Mouse (Mus musculus) liver, embryonic 11.5 days (tissue): Measurements from ENCODE around the gene Wdfy2. TPM values are rescaled to one million over a fixed set of nuclear protein-coding genes. Genes with fewer than 3 reads are reported as not detected.

Source experiments
- ATAC-seq: fragments of 200-750 bp; cut with Nextera tagmentation; replicated peaks from 2 replicates; pipeline ENCODE4 v1.8.0; 2017; ENCODE audit warnings: moderate number of reproducible peaks, mild to moderate bottlenecking, moderate TSS enrichment, moderate library complexity; ENCODE audit not compliant: low FRiP score
- DNase-seq: peaks from one replicate; pipeline ENCODE4 v3.0.0-alpha.2; 2017; ENCODE audit warnings: low spot score
- H3K27ac ChIP-seq: fragments of 300-500 bp; sonication (generic); 2 replicates; pipeline ENCODE4 v1.5.1; 2014; ENCODE audit warnings: mild to moderate bottlenecking, low read depth, low read length, control low read depth
- H3K27me3 ChIP-seq: fragments of 300-500 bp; sonication (generic); replicated peaks from 2 replicates; pipeline ENCODE4 v1.6.1; 2014; ENCODE audit warnings: low read length, mixed read lengths; ENCODE audit not compliant: control insufficient read depth, insufficient read depth
- H3K36me3 ChIP-seq: fragments of 300-500 bp; sonication (generic); 2 replicates; pipeline ENCODE4 v1.6.1; 2014; ENCODE audit warnings: mild to moderate bottlenecking, low read length, moderate library complexity, mixed read lengths; ENCODE audit not compliant: control insufficient read depth, insufficient read depth
- H3K4me1 ChIP-seq: fragments of 300-500 bp; sonication (generic); replicated peaks from 2 replicates; pipeline ENCODE4 v1.6.1; 2014; ENCODE audit warnings: low read length, mixed read lengths; ENCODE audit not compliant: control insufficient read depth, insufficient read depth
- H3K4me2 ChIP-seq: fragments of 300-500 bp; sonication (generic); 2 replicates; pipeline ENCODE4 v1.6.1; 2014; ENCODE audit warnings: mild to moderate bottlenecking, control low read depth, moderate library complexity
- H3K4me3 ChIP-seq: fragments of 300-500 bp; sonication (generic); 2 replicates; pipeline ENCODE4 v1.5.1; 2014; ENCODE audit warnings: low read depth, low read length, control low read depth
- H3K9ac ChIP-seq: fragments of 300-500 bp; sonication (generic); 2 replicates; pipeline ENCODE4 v1.6.1; 2014; ENCODE audit warnings: low read depth, low read length, control low read depth
- H3K9me3 ChIP-seq: fragments of 300-500 bp; sonication (generic); 2 replicates; pipeline ENCODE4 v1.6.1; 2016; ENCODE audit warnings: low read length, inconsistent platforms, mixed read lengths; ENCODE audit not compliant: control insufficient read depth
- WGBS: fragments of 180-500 bp; shearing (Covaris S2); extraction: QIAGEN DNeasy Blood & Tissue Kit; methylation state at CpG from one replicate; pipeline ENCODE4 v1.1.7; 2014; 5-methylcytosine and 5-hydroxymethylcytosine counted together
- microRNA-seq: library from miRNA; unstranded; fragments of <30 nt; microRNA quantifications from one replicate; pipeline ENCODE4, GENCODE M21; 2017; ENCODE audit warnings: borderline number of aligned reads
- polyA plus RNA-seq: library from polyadenylated mRNA; unstranded; fragments of >200 nt; fragmentation: Nextera tagmentation; extraction: Ambion mirVana; gene quantifications from 2 replicates; pipeline ENCODE4 v1.2.1, GENCODE M21; 2014

Wdfy2 gene
- polyA plus RNA-seq, 1 experiment from 2014 or later = 6.0 TPM

DNA sequence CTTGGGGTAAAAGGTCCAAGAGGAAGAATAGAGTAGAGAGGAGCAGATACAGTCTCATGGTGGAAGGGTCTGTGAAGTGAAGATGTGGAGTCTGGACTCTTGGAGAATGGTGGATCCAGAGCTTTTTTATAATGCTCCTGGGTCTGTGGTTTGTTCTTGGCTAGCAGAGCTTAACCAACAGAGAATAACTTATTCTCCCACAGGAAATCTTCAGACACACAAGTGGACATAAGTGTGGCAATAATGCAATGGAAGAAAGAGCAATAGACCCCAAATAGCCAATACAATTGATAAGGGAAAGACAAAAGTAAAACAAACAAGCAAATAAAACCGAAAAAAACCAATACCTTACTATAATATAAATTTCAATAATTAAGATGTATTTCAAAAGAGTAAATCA is 146.9 kb downstream of the Wdfy2 start, which contains the start of gene Defb48:
TSS of gene Defb48 (minus strand) at position 101 of the 400 bp plus-strand sequence.
- H3K9ac ChIP-seq = no peak within 1 kb of the TSS
- H3K36me3 ChIP-seq = no peaks in the 10 kb centered on the region
- 64% methylated on average over 1 of the region's 1 CpGs for WGBS
- ATAC-seq = no peak
- DNase-seq = no peak
- no peaks in the 10 kb centered on the region for H3K27me3 ChIP-seq
- no peak within 1 kb of the TSS for H3K4me2 ChIP-seq
- no peaks in the 10 kb centered on the region for H3K4me1 ChIP-seq
- no peaks in the 10 kb centered on the region for H3K9me3 ChIP-seq
- H3K4me3 ChIP-seq = no peak within 1 kb of the TSS
- H3K27ac ChIP-seq = no peak within 1 kb of the TSS

DNA sequence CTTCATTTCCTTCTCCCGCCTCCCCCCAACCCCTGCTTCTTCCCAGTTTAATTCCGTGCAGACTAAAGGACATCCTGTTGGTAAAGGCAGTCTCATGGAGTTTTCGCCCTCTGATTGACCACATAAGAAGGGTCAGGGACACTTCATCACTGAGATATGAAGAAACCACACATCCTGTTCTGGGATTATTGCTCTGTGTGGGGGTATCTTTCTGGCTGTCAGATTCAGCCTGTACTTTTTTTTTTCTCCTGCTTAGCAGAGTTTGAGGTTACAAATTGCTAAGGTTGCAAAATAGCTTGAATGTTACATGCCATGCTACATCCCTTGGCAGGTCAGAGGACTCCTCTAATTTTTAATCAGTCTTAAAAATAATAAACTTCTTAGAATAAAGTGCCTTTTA is 153.8 kb downstream of the Wdfy2 start:
- Histone ChIP-seq H3K9me3 (no peaks in the 10 kb centered on the region), H3K36me3 (no peaks in the 10 kb centered on the region), H3K9ac (no peak overlapping the region), H3K4me1 (no peaks in the 10 kb centered on the region), H3K27me3 (no peaks in the 10 kb centered on the region), H3K27ac (no peak overlapping the region), H3K4me2 (no peak overlapping the region), H3K4me3 (no peak overlapping the region)
- no peak for DNase-seq
- 37% methylated on average over 3 of the region's 3 CpGs for WGBS
- no peak for ATAC-seq

- Histone ChIP-seq H3K27ac (no peak overlapping the region), H3K4me1 (no peaks in the 10 kb centered on the region), H3K36me3 (no peaks in the 10 kb centered on the region), H3K4me3 (no peak overlapping the region), H3K9ac (no peak overlapping the region), H3K9me3 (no peaks in the 10 kb centered on the region), H3K4me2 (no peak overlapping the region), H3K27me3 (no peaks in the 10 kb centered on the region)
- WGBS = 74% methylated on average over 7 of the region's 7 CpGs
- no peak for ATAC-seq
- no peak for DNase-seq
These were observed 154.5 kb downstream of the Wdfy2 start for GRCm38 (mm10) chr14:62991849-62992510.

- no peaks in the 10 kb centered on the region for H3K27me3 ChIP-seq
- no peaks in the 10 kb centered on the region for H3K36me3 ChIP-seq
- H3K4me2 ChIP-seq = no peak within 1 kb of the TSS
- H3K27ac ChIP-seq = no peak within 1 kb of the TSS
- H3K9ac ChIP-seq = no peak within 1 kb of the TSS
- no peaks in the 10 kb centered on the region for H3K9me3 ChIP-seq
- no peak within 1 kb of the TSS for H3K4me3 ChIP-seq
- DNase-seq = no peak
- H3K4me1 ChIP-seq = no peaks in the 10 kb centered on the region
- no peak for ATAC-seq
- 72% methylated on average over 8 of the region's 8 CpGs for WGBS
These were observed 160.3 kb downstream of the Wdfy2 start, which contains the start of gene Defb47 for GRCm38 (mm10) chr14:62997777-62998176. Gene Defb47 (plus strand): TSS chr14:62998077.

DNA sequence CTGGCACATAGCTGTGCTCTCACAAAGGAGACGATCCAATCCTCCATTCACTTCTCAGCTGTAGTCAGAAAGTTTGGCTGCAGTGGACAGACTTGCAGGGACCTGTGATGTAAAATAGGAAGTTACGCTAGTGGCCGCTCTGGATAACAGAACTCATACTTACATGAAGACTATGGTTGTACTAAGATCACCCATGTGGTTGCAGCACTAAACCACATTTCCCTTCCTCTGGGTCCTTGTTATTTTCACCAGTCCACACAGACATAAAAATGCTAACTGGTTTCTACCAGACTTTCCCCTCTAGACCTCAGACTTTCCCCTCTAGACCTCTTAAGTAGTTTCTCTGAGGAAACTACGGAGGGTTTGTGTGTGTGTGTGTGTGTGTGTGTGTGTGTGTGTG is 161.5 kb downstream of the Wdfy2 start:
- Histone ChIP-seq H3K4me2 (no peak overlapping the region), H3K27ac (no peak overlapping the region), H3K4me1 (no peaks in the 10 kb centered on the region), H3K9me3 (no peaks in the 10 kb centered on the region), H3K36me3 (no peaks in the 10 kb centered on the region), H3K4me3 (no peak overlapping the region), H3K27me3 (no peaks in the 10 kb centered on the region), H3K9ac (no peak overlapping the region)
- 56% methylated on average over 4 of the region's 4 CpGs for WGBS
- DNase-seq = no peak
- ATAC-seq = no peak

DNA sequence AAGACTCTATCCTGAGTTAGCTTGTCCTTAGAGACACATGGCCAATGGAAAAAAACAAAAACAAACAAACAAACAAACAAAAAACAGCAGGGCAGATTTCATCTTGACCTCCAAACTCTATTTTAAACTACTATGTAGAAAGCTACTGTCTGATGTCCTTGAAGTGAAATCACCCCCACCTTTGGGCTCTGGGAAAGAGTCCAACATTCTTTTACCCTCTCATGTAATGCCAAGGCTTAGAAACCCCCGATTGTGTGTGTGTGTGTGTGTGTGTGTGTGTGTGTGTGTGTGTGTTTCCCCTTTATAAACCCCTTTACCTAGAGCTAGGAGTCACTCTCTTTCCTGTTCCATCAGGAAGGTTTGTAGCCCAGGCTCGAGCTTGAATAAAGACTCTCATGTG is 165.1 kb downstream of the Wdfy2 start:
- no peak for ATAC-seq
- Histone ChIP-seq H3K27ac (no peak overlapping the region), H3K4me3 (no peak overlapping the region), H3K36me3 (no peaks in the 10 kb centered on the region), H3K27me3 (no peaks in the 10 kb centered on the region), H3K9ac (no peak overlapping the region), H3K4me2 (no peak overlapping the region), H3K9me3 (no peaks in the 10 kb centered on the region), H3K4me1 (no peaks in the 10 kb centered on the region)
- 70% methylated on average over 2 of the region's 2 CpGs for WGBS
- DNase-seq = no peak

Small RNA genes lying within 50 kb of the gene (microRNA-seq; reads per million reads assigned to microRNA genes)
- not detected for gene Mir6541
- 3.5 reads per million, percentile 4 among the genes with 10 or more reads in this experiment for gene Mir8098

Other genes starting within 250 kb of the Wdfy2 start
- gene Serpine3, start 174.0 kb upstream of the Wdfy2 start, polyA plus RNA-seq = not detected in 2 replicates
- gene Ints6, start 76.5 kb upstream of the Wdfy2 start, polyA plus RNA-seq = 30.1 and 32.2 TPM in 2 replicates
- gene Defb48, start 146.8 kb downstream of the Wdfy2 start, polyA plus RNA-seq = not detected in 2 replicates
- not detected in 2 replicates for gene Defb47, start 160.4 kb downstream of the Wdfy2 start, polyA plus RNA-seq
- not detected in 2 replicates for gene Defb43, start 174.1 kb downstream of the Wdfy2 start, polyA plus RNA-seq
- 0.48 and 0.67 TPM in 2 replicates for gene Defb42, start 209.3 kb downstream of the Wdfy2 start, polyA plus RNA-seq
- gene Defb30, start 212.3 kb downstream of the Wdfy2 start, polyA plus RNA-seq = not detected in 2 replicates